In the genomic region with DNA sequence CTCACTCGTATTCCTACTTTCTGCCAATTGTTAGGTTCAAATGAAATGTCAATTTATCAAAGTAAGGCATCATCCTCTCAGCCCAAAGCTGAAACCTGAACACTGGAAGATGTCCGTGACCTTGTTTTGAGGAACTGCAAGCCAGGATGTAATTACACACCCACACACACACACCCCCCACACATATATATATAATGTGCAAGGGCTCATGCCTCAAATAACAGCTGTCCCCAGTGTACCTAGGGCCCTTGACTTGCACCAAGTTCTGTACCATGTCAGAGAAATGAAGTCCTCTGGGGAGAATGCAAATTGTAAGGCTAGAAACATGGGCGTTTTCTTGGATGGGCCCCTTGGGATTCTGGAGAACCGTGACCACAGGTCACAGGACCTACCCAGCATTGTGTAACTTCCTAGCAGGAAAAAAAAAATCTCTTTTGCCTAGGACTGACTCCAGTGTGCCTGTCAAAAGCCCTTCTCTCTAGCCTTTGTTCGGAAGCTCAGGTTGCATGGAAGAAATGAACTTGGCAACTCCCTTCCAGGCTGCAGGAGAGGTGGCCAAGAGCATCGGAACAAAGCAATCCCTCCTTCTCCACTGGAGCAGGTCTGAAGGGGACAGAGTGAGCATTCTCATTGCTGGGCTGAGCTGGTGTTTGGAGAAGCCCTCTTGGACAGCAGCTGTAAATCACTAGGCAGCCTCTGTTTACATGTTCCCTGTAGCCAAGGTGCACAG, we compare ENCODE assay signal across 10 mouse cellular contexts.
A peak's percentile ranks its signal among the peaks of the same experiment; 100 is the strongest.
DNase-seq lines count a peak whose midpoint lies in the region; ATAC-seq lines count a peak whose summit lies in the region.
"Had no signal": no experiment of that assay in that cellular context is flagged by ENCODE, and none has a peak within 500 bp of the region (broad histone marks: within the 10 kb centered on the region; RNA-seq: fewer than 3 reads in every experiment).

No protein-coding gene starts in this region.

- DNase-seq in adrenal gland, adult 2 months = peak; percentile 35
- no peak for DNase-seq in adrenal gland, adult 8-10 months
- DNase-seq in NIH3T3 (ENCODE audit: low read depth) = peak; percentile 40
- DNase-seq in heart, postnatal 10 days = peak; percentile 27 to 41
- peak; percentile 11 to 47 for DNase-seq in kidney, postnatal 25 days
- no peak for DNase-seq in spleen, adult 18-20 months
- DNase-seq: cerebellum, adult 9-10 months had no signal

- ATAC-seq in activated CD4-positive, CD25-positive, alpha-beta regulatory T cell, adult 4 months = no peak
- no peak for ATAC-seq in megakaryocyte, adult 5-6 weeks (ENCODE audit: poor library complexity, severe bottlenecking)
- ATAC-seq: forebrain, embryonic 13.5 days had no signal

- intact Hi-C loops in heart, postnatal 10 days (cut with DNase I) = loop anchor here (5.0 kb wide), 1 partner anchor 161 kb away; no protein-coding TSS in a partner anchor

Comparison
In these comparisons a context has a peak if more than half of its experiments do, and no peak if none do; other contexts are left out.
1. DNase-seq: peak in adrenal gland, adult 2 months (single experiment), NIH3T3 (single experiment), heart, postnatal 10 days (2 of 2) and kidney, postnatal 25 days (2 of 2); none in adrenal gland, adult 8-10 months (single experiment) and spleen, adult 18-20 months (0 of 2).